Mouse (Mus musculus): ENCODE results near the gene Rap1gap2. TPM values are rescaled to one million over a fixed set of nuclear protein-coding genes. Genes with fewer than 3 reads are reported as not detected.

The Rap1gap2 gene
- polyA plus RNA-seq (2015; fragmentation: Nextera tagmentation; extraction: Ambion mirVana), result 7.9 and 9.2 TPM in 2 replicates

GRCm38 (mm10) chr11:74610545-74611176, at the start of gene Rap1gap2:
Gene Rap1gap2, minus strand, starts transcription at chr11:74610915.
- ATAC-seq, result no peak

GRCm38 (mm10) chr11:74660336-74660735, 49.6 kb upstream of the Rap1gap2 start:
- H3K4me3 ChIP-seq (ENCODE audit: low read depth, low read length), result no peak overlapping the region
- ATAC-seq, result no peak
- no peaks in the 10 kb centered on the region for H3K27me3 ChIP-seq (replicated peaks; ENCODE audit: control insufficient read depth, insufficient read depth, low read length)
- 84% methylated on average over 13 of the region's 13 CpGs for WGBS
- H3K36me3 ChIP-seq (ENCODE audit: control insufficient read depth, insufficient read depth), result peaks cover 91% of the 10 kb centered on the region
- no peak overlapping the region for H3K9ac ChIP-seq (ENCODE audit: low read depth, low read length)
- no peaks in the 10 kb centered on the region for H3K9me3 ChIP-seq (ENCODE audit: control insufficient read depth)
- H3K4me1 ChIP-seq (replicated peaks; ENCODE audit: control insufficient read depth, insufficient read depth, low read length), result no peaks in the 10 kb centered on the region
- no peak overlapping the region for H3K4me2 ChIP-seq (replicated peaks; ENCODE audit: low read depth)
- TF ChIP-seq CTCF (IDR thresholded peaks at IDR 0.05; ENCODE audit: low read depth), result no peak
- 0 out of 2 replicates have a peak overlapping the region, but pooled peaks have one; percentile 7 for H3K27ac ChIP-seq (ENCODE audit: low read depth, low read length)

More at GRCm38 (mm10) chr11:74610545-74611176, at the start of gene Rap1gap2:
- H3K4me1 ChIP-seq (replicated peaks; ENCODE audit: control insufficient read depth, insufficient read depth, low read length), result no peaks in the 10 kb centered on the region
- no peak for TF ChIP-seq CTCF (IDR thresholded peaks at IDR 0.05; ENCODE audit: low read depth)
- H3K9ac ChIP-seq (ENCODE audit: low read depth, low read length), result no peak within 1 kb of the TSS
- H3K27me3 ChIP-seq (replicated peaks; ENCODE audit: control insufficient read depth, insufficient read depth, low read length), result peaks cover 33% of the 10 kb centered on the region
- no peaks in the 10 kb centered on the region for H3K36me3 ChIP-seq (ENCODE audit: control insufficient read depth, insufficient read depth)
- 1% methylated on average over 50 of the region's 50 CpGs for WGBS
- peak within 1 kb of the TSS; percentile 74 for H3K4me2 ChIP-seq (replicated peaks; ENCODE audit: low read depth)
- no peak within 1 kb of the TSS for H3K27ac ChIP-seq (ENCODE audit: low read depth, low read length)
- peak within 1 kb of the TSS; percentile 39 for H3K4me3 ChIP-seq (ENCODE audit: low read depth, low read length)
- no peaks in the 10 kb centered on the region for H3K9me3 ChIP-seq (ENCODE audit: control insufficient read depth)

- ATAC-seq, result no peak
- Histone ChIP-seq H3K36me3 (ENCODE audit: control insufficient read depth, insufficient read depth) (peaks cover 58% of the 10 kb centered on the region), H3K27me3 (replicated peaks; ENCODE audit: control insufficient read depth, insufficient read depth, low read length) (no peaks in the 10 kb centered on the region), H3K27ac (ENCODE audit: low read depth, low read length) (no peak overlapping the region), H3K9me3 (ENCODE audit: control insufficient read depth) (no peaks in the 10 kb centered on the region), H3K4me1 (replicated peaks; ENCODE audit: control insufficient read depth, insufficient read depth, low read length) (0 out of 2 replicates have a peak, but pooled peaks cover 9% of the 10 kb centered on the region), H3K4me2 (replicated peaks; ENCODE audit: low read depth) (no peak overlapping the region), H3K9ac (ENCODE audit: low read depth, low read length) (no peak overlapping the region), H3K4me3 (ENCODE audit: low read depth, low read length) (no peak overlapping the region)
- no peak for TF ChIP-seq CTCF (IDR thresholded peaks at IDR 0.05; ENCODE audit: low read depth)
- 75% methylated on average over 3 of the region's 3 CpGs for WGBS
Measured at GRCm38 (mm10) chr11:74655941-74656340, 45.2 kb upstream of the Rap1gap2 start.

DNA sequence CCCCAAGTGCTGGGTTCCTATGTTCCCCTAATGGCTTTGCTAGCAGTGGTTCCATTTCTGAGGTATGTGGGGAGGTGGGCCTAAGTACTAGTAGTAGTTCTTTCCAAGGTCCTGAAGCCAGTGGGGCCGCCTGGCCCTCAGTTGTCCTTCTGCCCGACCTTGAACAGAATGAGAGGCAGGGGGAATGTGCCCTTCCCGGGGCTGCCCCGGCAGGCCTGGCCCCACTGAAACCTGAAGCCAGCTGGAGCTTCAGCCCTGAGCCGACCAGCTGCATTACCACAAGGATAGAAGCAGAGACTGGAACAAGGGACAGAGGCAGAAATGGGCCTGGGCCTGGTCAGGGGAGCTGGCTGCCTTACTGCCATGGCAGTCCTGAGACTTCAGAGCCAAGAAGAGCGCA, 42.7 kb upstream of the Rap1gap2 start:
- Histone ChIP-seq H3K27ac (ENCODE audit: low read depth, low read length) (no peak overlapping the region), H3K4me3 (ENCODE audit: low read depth, low read length) (no peak overlapping the region), H3K4me2 (replicated peaks; ENCODE audit: low read depth) (peak overlapping the region; percentile 82), H3K27me3 (replicated peaks; ENCODE audit: control insufficient read depth, insufficient read depth, low read length) (no peaks in the 10 kb centered on the region), H3K4me1 (replicated peaks; ENCODE audit: control insufficient read depth, insufficient read depth, low read length) (0 out of 2 replicates have a peak, but pooled peaks cover 11% of the 10 kb centered on the region), H3K9me3 (ENCODE audit: control insufficient read depth) (no peaks in the 10 kb centered on the region), H3K9ac (ENCODE audit: low read depth, low read length) (peak overlapping the region; percentile 26; the same call in 1 of the 2 replicates), H3K36me3 (ENCODE audit: control insufficient read depth, insufficient read depth) (peaks cover 33% of the 10 kb centered on the region)
- TF ChIP-seq CTCF (IDR thresholded peaks at IDR 0.05; ENCODE audit: low read depth), result no peak
- ATAC-seq, result no peak
- WGBS, result 46% methylated on average over 6 of the region's 6 CpGs

GRCm38 (mm10) chr11:74652791-74653191, 42.1 kb upstream of the Rap1gap2 start:
- ATAC-seq, result no peak
- TF ChIP-seq CTCF (IDR thresholded peaks at IDR 0.05; ENCODE audit: low read depth), result no peak
- Histone ChIP-seq H3K36me3 (ENCODE audit: control insufficient read depth, insufficient read depth) (peaks cover 27% of the 10 kb centered on the region), H3K4me3 (ENCODE audit: low read depth, low read length) (no peak overlapping the region), H3K4me1 (replicated peaks; ENCODE audit: control insufficient read depth, insufficient read depth, low read length) (0 out of 2 replicates have a peak, but pooled peaks cover 11% of the 10 kb centered on the region), H3K9ac (ENCODE audit: low read depth, low read length) (peak overlapping the region; percentile 26; the same call in 1 of the 2 replicates), H3K27ac (ENCODE audit: low read depth, low read length) (0 out of 2 replicates have a peak overlapping the region, but pooled peaks have one; percentile 3), H3K4me2 (replicated peaks; ENCODE audit: low read depth) (peak overlapping the region; percentile 82), H3K9me3 (ENCODE audit: control insufficient read depth) (no peaks in the 10 kb centered on the region), H3K27me3 (replicated peaks; ENCODE audit: control insufficient read depth, insufficient read depth, low read length) (no peaks in the 10 kb centered on the region)
- WGBS, result 67% methylated on average over 4 of the region's 4 CpGs

DNA sequence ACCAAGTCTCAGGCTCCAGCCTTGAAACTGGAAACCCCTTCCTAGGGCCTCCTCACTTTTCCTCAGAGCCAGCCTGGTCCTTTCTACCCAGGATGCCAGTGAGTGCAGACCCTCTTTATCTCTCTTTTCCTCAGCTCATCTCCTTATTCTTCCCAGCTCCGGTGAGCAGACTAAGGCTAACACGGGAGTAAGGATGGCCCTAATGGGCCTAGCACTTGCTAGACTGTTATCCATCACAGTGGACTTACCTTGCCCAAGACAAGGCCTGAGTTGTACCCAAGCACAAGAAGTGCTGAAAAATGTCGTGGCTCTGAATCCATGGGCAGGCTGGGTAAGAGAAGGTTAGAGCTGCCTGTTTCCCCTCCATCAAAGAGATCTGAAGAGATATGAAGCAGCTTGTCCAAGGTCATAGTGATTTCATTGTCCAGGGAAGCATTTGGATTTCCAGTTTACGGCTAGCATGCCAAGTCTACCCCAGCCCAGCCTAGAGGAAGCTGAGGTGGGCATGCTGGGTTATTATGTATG, 39.9 kb upstream of the Rap1gap2 start:
- Histone ChIP-seq H3K27ac (ENCODE audit: low read depth, low read length) (peak overlapping the region; percentile 96), H3K36me3 (ENCODE audit: control insufficient read depth, insufficient read depth) (peaks cover 11% of the 10 kb centered on the region; the same call in 1 of the 2 replicates), H3K9me3 (ENCODE audit: control insufficient read depth) (no peaks in the 10 kb centered on the region), H3K4me3 (ENCODE audit: low read depth, low read length) (peak overlapping the region; percentile 99), H3K4me2 (replicated peaks; ENCODE audit: low read depth) (peak overlapping the region; percentile 82), H3K9ac (ENCODE audit: low read depth, low read length) (peak overlapping the region; percentile 95; the same call in 1 of the 2 replicates), H3K27me3 (replicated peaks; ENCODE audit: control insufficient read depth, insufficient read depth, low read length) (no peaks in the 10 kb centered on the region), H3K4me1 (replicated peaks; ENCODE audit: control insufficient read depth, insufficient read depth, low read length) (0 out of 2 replicates have a peak, but pooled peaks cover 11% of the 10 kb centered on the region)
- no peak for TF ChIP-seq CTCF (IDR thresholded peaks at IDR 0.05; ENCODE audit: low read depth)
- no peak for ATAC-seq
- WGBS, result 26% methylated on average over 4 of the region's 4 CpGs

Measured in intestine, postnatal 0 days (tissue).